In the genomic region with DNA sequence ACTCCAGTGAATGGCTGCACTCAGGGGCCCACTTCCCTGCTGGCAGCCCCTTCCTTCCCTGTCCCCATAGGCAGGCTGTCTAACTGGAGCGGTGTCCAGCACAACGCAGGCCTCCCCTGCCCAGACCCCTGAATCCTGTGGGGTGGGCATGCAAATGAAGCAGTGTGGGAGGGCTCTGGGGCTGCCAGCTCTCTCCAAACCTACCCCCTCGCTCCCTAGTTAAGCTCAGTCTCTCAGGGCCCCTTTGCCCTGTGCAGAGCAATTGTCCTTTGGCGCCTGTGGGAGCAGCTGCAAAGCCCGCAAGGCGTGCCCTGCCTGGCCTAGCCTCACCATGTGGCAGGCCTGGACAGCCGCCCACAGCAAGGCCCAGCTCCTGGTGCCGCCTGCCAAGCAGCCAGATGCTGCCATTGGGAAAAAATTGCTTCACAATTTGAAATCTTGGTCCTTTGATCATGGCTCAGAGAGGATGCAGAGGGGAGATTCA, we compare ENCODE assay signal across 9 mouse cellular contexts.
DNase-seq lines count a peak whose midpoint lies in the region; ATAC-seq lines count a peak whose summit lies in the region.
"Had no signal": no experiment of that assay in that cellular context is flagged by ENCODE, and none has a peak within 500 bp of the region (broad histone marks: within the 10 kb centered on the region; RNA-seq: fewer than 3 reads in every experiment).

No protein-coding gene starts in this region.

- WGBS in hindbrain, embryonic 10.5 days: 12% methylated on average over 8 of the region's 8 CpGs
- 61% methylated on average over 8 of the region's 8 CpGs for WGBS in liver, embryonic 11.5 days

- H3K4me3 ChIP-seq in hindbrain, embryonic 10.5 days: no peak overlapping the region
- H3K4me3 ChIP-seq in liver, embryonic 11.5 days (ENCODE audit: low read depth, low read length): no peak overlapping the region
- H3K4me3 ChIP-seq: liver, embryonic 13.5 days had no signal

- no peak for ATAC-seq in liver, embryonic 11.5 days (replicated peaks; ENCODE audit: low FRiP score)

- H3K9me3 ChIP-seq in hindbrain, embryonic 10.5 days: no peaks in the 10 kb centered on the region
- no peaks in the 10 kb centered on the region for H3K9me3 ChIP-seq in liver, embryonic 11.5 days (ENCODE audit: control insufficient read depth, low read length)
- H3K9me3 ChIP-seq: liver, embryonic 13.5 days had no signal

- no peak overlapping the region for H3K4me2 ChIP-seq in liver, embryonic 11.5 days
- H3K4me2 ChIP-seq: liver, embryonic 13.5 days had no signal

- H3K27me3 ChIP-seq in hindbrain, embryonic 10.5 days (ENCODE audit: insufficient read depth, poor library complexity, severe bottlenecking): no peaks in the 10 kb centered on the region
- no peaks in the 10 kb centered on the region for H3K27me3 ChIP-seq in liver, embryonic 11.5 days (replicated peaks; ENCODE audit: control insufficient read depth, insufficient read depth, low read length)
- H3K27me3 ChIP-seq: liver, embryonic 13.5 days had no signal

- peaks cover 46% of the 10 kb centered on the region for H3K4me1 ChIP-seq in hindbrain, embryonic 10.5 days (replicated peaks)
- H3K4me1 ChIP-seq in liver, embryonic 11.5 days (replicated peaks; ENCODE audit: control insufficient read depth, insufficient read depth, low read length): no peaks in the 10 kb centered on the region
- H3K4me1 ChIP-seq: liver, embryonic 13.5 days had no signal

- H3K27ac ChIP-seq in hindbrain, embryonic 10.5 days: peak overlapping the region; percentile 86
- H3K27ac ChIP-seq in liver, embryonic 11.5 days (ENCODE audit: low read depth, low read length): no peak overlapping the region
- H3K27ac ChIP-seq: liver, embryonic 13.5 days had no signal

- H3K9ac ChIP-seq in liver, embryonic 11.5 days (ENCODE audit: low read depth, low read length): no peak overlapping the region
- H3K9ac ChIP-seq: liver, embryonic 13.5 days had no signal

- intact Hi-C loops in left cerebral cortex, postnatal 14 days (cut with DNase I): no loop called here

- peaks cover 19% of the 10 kb centered on the region for H3K36me3 ChIP-seq in hindbrain, embryonic 10.5 days
- H3K36me3 ChIP-seq in liver, embryonic 11.5 days (ENCODE audit: control insufficient read depth, insufficient read depth, low read length): no peaks in the 10 kb centered on the region
- H3K36me3 ChIP-seq: liver, embryonic 13.5 days had no signal

- peak; percentile 68 to 85 for DNase-seq in adrenal gland, adult (ENCODE audit: inconsistent age in 2 of 2, low spot score in 1 of 2)
- peak; percentile 84 to 91 for DNase-seq in cerebellum, postnatal 10 days
- DNase-seq in frontal cortex, postnatal 14 days (ENCODE audit: low spot score in 2 of 2): peak; percentile 44 to 54
- DNase-seq in hindbrain, embryonic 10.5 days (ENCODE audit: low spot score): peak; percentile 78
- peak; percentile 58 to 66 for DNase-seq in left cerebral cortex, postnatal 14 days (ENCODE audit: low spot score in 2 of 2)
- DNase-seq in neural tube, embryonic 10.5 days (ENCODE audit: extremely low spot score, low spot score): peak; percentile 40
- no peak for DNase-seq in thymus, postnatal 0 days (ENCODE audit: low spot score)
- no peak for DNase-seq in liver, embryonic 11.5 days (ENCODE audit: low spot score)
- DNase-seq: liver, embryonic 13.5 days had no signal

Comparison
In these comparisons a context has a peak if more than half of its experiments do, and no peak if none do; other contexts are left out.
1. DNase-seq: peak in adrenal gland, adult (2 of 2), cerebellum, postnatal 10 days (2 of 2), frontal cortex, postnatal 14 days (2 of 2), hindbrain, embryonic 10.5 days (single experiment), left cerebral cortex, postnatal 14 days (2 of 2) and neural tube, embryonic 10.5 days (single experiment); none in thymus, postnatal 0 days (single experiment) and liver, embryonic 11.5 days (single experiment).